Mouse (Mus musculus) lung, adult 18-20 months (tissue): ENCODE results near the gene Tesc.

ENCODE experiments used
- DNase-seq, 2 experiments: peaks; one replicate each; pipeline ENCODE4 v3.0.0; 2022; ENCODE audit warnings: mixed read lengths in 2 of 2

Tesc gene

GRCm38 (mm10) chr5:118027698-118028190 lies at the start of gene Tesc:
Tesc (plus strand) TSS chr5:118027743.
- peak in 1 of 2 experiments; percentile 23 for DNase-seq

- no peak for DNase-seq
These were observed 49.3 kb upstream of the Tesc start for GRCm38 (mm10) chr5:117978159-117978697.

GRCm38 (mm10) chr5:117979082-117979481 lies 48.5 kb upstream of the Tesc start:
- no peak for DNase-seq

GRCm38 (mm10) chr5:117980921-117981320 lies 46.6 kb upstream of the Tesc start:
- peak in 1 of 2 experiments; percentile 22 for DNase-seq

GRCm38 (mm10) chr5:117981943-117982342 lies 45.6 kb upstream of the Tesc start:
- peak; percentile 27 to 36 for DNase-seq

- no peak for DNase-seq
These were observed 41.2 kb upstream of the Tesc start for GRCm38 (mm10) chr5:117986327-117986726.

GRCm38 (mm10) chr5:117987891-117988290 lies 39.7 kb upstream of the Tesc start:
- DNase-seq: no peak

- no peak for DNase-seq
These were observed 39.2 kb upstream of the Tesc start for GRCm38 (mm10) chr5:117988367-117988766.

- DNase-seq: peak; percentile 28 to 60
These were observed 37.8 kb upstream of the Tesc start for GRCm38 (mm10) chr5:117989773-117990172.

- no peak for DNase-seq
These were observed 36.6 kb upstream of the Tesc start for GRCm38 (mm10) chr5:117990957-117991356.

- no peak for DNase-seq
These were observed 34.0 kb upstream of the Tesc start for GRCm38 (mm10) chr5:117993550-117993949.

- no peak for DNase-seq
These were observed 32.1 kb upstream of the Tesc start for GRCm38 (mm10) chr5:117995372-117995901.

GRCm38 (mm10) chr5:117995911-117996310 lies 31.6 kb upstream of the Tesc start:
- DNase-seq: no peak

- DNase-seq: no peak
These were observed 31.0 kb upstream of the Tesc start for GRCm38 (mm10) chr5:117996581-117996980.

- DNase-seq: no peak
These were observed 30.0 kb upstream of the Tesc start for GRCm38 (mm10) chr5:117997434-117997970.

- DNase-seq: no peak
These were observed 28.5 kb upstream of the Tesc start for GRCm38 (mm10) chr5:117999061-117999460.

GRCm38 (mm10) chr5:117999584-117999983 lies 28.0 kb upstream of the Tesc start:
- no peak for DNase-seq

GRCm38 (mm10) chr5:118002059-118002458 lies 25.5 kb upstream of the Tesc start:
- DNase-seq: peak; percentile 45 to 55

GRCm38 (mm10) chr5:118004619-118005018 lies 22.9 kb upstream of the Tesc start:
- DNase-seq: peak in 1 of 2 experiments; percentile 27

- no peak for DNase-seq
These were observed 21.8 kb upstream of the Tesc start for GRCm38 (mm10) chr5:118005728-118006127.

GRCm38 (mm10) chr5:118008344-118008743 lies 19.2 kb upstream of the Tesc start:
- DNase-seq: no peak

GRCm38 (mm10) chr5:118010872-118011271 lies 16.7 kb upstream of the Tesc start:
- no peak for DNase-seq

GRCm38 (mm10) chr5:118011796-118012195 lies 15.7 kb upstream of the Tesc start:
- no peak for DNase-seq

GRCm38 (mm10) chr5:118015028-118015427 lies 12.5 kb upstream of the Tesc start:
- no peak for DNase-seq

GRCm38 (mm10) chr5:118015669-118016068 lies 11.9 kb upstream of the Tesc start:
- DNase-seq: no peak
